Mouse (Mus musculus) lung, embryonic 15.5 days (tissue): ENCODE data around the gene Krt86. TPM values are rescaled to one million over a fixed set of nuclear protein-coding genes. Genes with fewer than 3 reads are reported as not detected.
"Not testable (repeated sequence)": the region's sequence is repeated elsewhere in the genome, so short reads cannot be mapped to it uniquely, and the experiment has no call there.

Source experiments
- ATAC-seq: fragments of 200-750 bp; cut with Nextera tagmentation; 2 replicates; pipeline ENCODE4 v1.8.0; 2017; ENCODE audit warnings: moderate number of reproducible peaks, borderline replicate concordance; ENCODE audit not compliant: low FRiP score, low TSS enrichment; ENCODE audit errors: extremely low read depth
- H3K27ac ChIP-seq: fragments of 300-500 bp; sonication (generic); 2 replicates; pipeline ENCODE4 v1.5.1; 2015; ENCODE audit warnings: moderate library complexity, mild to moderate bottlenecking, inconsistent platforms
- H3K27me3 ChIP-seq: fragments of 300-500 bp; sonication (generic); 2 replicates; pipeline ENCODE4 v1.6.1; 2015; ENCODE audit warnings: inconsistent platforms
- H3K36me3 ChIP-seq: fragments of 300-500 bp; sonication (generic); 2 replicates; pipeline ENCODE4 v1.6.1; 2015; ENCODE audit warnings: inconsistent platforms
- H3K4me1 ChIP-seq: fragments of 300-500 bp; sonication (generic); 2 replicates; pipeline ENCODE4 v1.6.1; 2015; ENCODE audit warnings: inconsistent platforms
- H3K4me2 ChIP-seq: fragments of 300-500 bp; sonication (generic); 2 replicates; pipeline ENCODE4 v1.6.1; 2015; ENCODE audit warnings: inconsistent platforms, mild to moderate bottlenecking, moderate library complexity
- H3K4me3 ChIP-seq: fragments of 300-500 bp; sonication (generic); 2 replicates; pipeline ENCODE4 v1.5.1; 2015; ENCODE audit warnings: mild to moderate bottlenecking, inconsistent platforms
- H3K9ac ChIP-seq: fragments of 300-500 bp; sonication (generic); 2 replicates; pipeline ENCODE4 v1.6.1; 2015; ENCODE audit warnings: inconsistent platforms
- H3K9me3 ChIP-seq: fragments of 300-500 bp; sonication (generic); 2 replicates; pipeline ENCODE4 v1.6.1; 2016; ENCODE audit warnings: inconsistent platforms
- WGBS: fragments of 180-500 bp; shearing (Covaris S2); methylation state at CpG from one replicate; pipeline ENCODE4 v1.1.7; 2015; 5-methylcytosine and 5-hydroxymethylcytosine counted together
- polyA plus RNA-seq: library from polyadenylated mRNA; unstranded; fragments of >200 nt; fragmentation: Nextera tagmentation; extraction: Ambion mirVana; gene quantifications from 2 replicates; pipeline ENCODE4 v1.2.1, GENCODE M21; 2015

Krt86 gene
- polyA plus RNA-seq, 1 experiment from 2014 or later, result not detected

- no peak overlapping the region for H3K4me3 ChIP-seq
- peaks cover 5% of the 10 kb centered on the region for H3K4me1 ChIP-seq
- 69% methylated on average over 1 of the region's 1 CpGs for WGBS
- no peak overlapping the region for H3K9ac ChIP-seq
- no peaks in the 10 kb centered on the region for H3K9me3 ChIP-seq
- ATAC-seq, result no peak
- H3K4me2 ChIP-seq, result no peak overlapping the region
- no peaks in the 10 kb centered on the region for H3K27me3 ChIP-seq
- no peak overlapping the region for H3K27ac ChIP-seq
- no peaks in the 10 kb centered on the region for H3K36me3 ChIP-seq
Observed at GRCm38 (mm10) chr15:101494203-101494602, 20.9 kb downstream of the Krt86 start.

GRCm38 (mm10) chr15:101495266-101495665 lies 22.0 kb downstream of the Krt86 start:
- 76% methylated on average over 8 of the region's 8 CpGs for WGBS

GRCm38 (mm10) chr15:101497181-101497580 lies 23.9 kb downstream of the Krt86 start:
- 60% methylated on average over 2 of the region's 2 CpGs for WGBS
- no peak overlapping the region for H3K9ac ChIP-seq

More at GRCm38 (mm10) chr15:101495266-101495665, 22.0 kb downstream of the Krt86 start:
- Histone ChIP-seq H3K4me2 (no peak overlapping the region), H3K9ac (no peak overlapping the region), H3K27me3 (no peaks in the 10 kb centered on the region), H3K36me3 (no peaks in the 10 kb centered on the region), H3K4me1 (peaks cover 5% of the 10 kb centered on the region), H3K4me3 (no peak overlapping the region), H3K9me3 (no peaks in the 10 kb centered on the region), H3K27ac (no peak overlapping the region)
- no peak for ATAC-seq

DNA sequence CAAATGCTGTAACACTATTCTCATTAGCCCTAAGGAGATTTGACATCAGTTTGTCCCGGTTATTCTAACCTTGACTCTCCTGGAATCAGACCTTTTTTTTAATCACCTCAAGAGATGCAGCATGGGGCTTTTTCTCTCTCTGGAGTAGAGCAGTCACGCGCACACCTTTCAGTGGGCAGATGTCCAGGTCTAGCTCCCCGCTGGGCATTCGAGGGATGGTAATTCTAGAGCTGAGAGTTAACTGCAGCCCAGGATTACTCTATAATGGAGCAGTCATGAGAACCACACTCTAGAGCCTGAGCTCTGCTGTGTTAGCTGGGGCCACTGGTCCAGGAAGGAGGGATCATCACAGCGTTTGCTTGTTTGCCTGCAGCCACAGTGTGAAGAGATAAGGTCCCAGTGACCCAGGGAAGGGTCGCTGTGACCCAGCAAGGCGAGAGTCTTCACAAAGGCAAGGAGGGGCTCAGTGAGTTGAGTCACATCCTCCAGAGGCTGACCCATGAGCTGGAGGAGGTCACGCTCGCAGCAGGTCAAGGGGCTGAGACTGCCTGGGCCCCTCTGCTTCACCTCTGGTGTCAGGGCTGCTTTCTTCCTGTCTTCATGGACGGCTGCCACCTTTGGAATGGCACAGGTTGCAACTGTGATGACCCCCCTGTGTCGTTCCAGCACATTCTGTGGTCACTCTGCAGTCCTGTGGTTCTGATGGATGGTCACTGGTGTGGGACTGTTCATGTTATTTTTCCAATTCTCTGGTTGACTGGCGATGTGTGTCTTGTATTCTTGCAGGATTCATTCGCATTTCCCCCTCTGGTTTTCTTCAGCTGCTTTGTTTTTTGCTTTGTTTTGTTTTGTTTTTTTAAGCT lies 33.8 kb downstream of the Krt86 start:
- H3K9ac ChIP-seq, result no peak overlapping the region
- no peaks in the 10 kb centered on the region; the same call in 1 of the 2 replicates for H3K27me3 ChIP-seq
- no peak overlapping the region for H3K27ac ChIP-seq
- no peak overlapping the region for H3K4me2 ChIP-seq
- no peaks in the 10 kb centered on the region for H3K4me1 ChIP-seq
- no peak for ATAC-seq
- H3K9me3 ChIP-seq, result no peaks in the 10 kb centered on the region
- no peak overlapping the region for H3K4me3 ChIP-seq
- 41% methylated on average over 14 of the region's 14 CpGs for WGBS
- no peaks in the 10 kb centered on the region for H3K36me3 ChIP-seq

More at GRCm38 (mm10) chr15:101497181-101497580, 23.9 kb downstream of the Krt86 start:
- H3K9me3 ChIP-seq, result no peaks in the 10 kb centered on the region
- no peaks in the 10 kb centered on the region for H3K27me3 ChIP-seq
- H3K36me3 ChIP-seq, result no peaks in the 10 kb centered on the region
- H3K27ac ChIP-seq, result no peak overlapping the region
- H3K4me1 ChIP-seq, result no peaks in the 10 kb centered on the region
- no peak overlapping the region for H3K4me2 ChIP-seq
- ATAC-seq, result no peak
- H3K4me3 ChIP-seq, result no peak overlapping the region

DNA sequence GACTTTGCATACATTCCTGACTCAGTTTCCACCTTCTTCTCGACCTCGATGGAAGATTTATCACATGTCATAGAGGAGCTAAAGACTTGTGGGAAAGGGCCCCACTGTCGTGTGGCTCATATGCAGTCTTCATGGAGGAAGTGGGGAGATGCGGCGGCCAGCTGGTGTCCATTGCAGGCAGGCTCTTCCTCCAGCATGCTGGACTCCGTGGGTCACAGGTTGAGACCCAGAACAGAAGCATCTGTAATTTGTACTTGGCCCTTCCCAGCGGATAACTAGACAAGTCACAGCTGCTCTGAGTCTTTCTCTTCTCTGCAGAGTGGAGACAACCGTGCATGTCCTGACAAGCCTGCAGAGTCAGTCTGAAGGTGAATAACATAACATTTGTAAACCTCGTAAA lies 35.0 kb downstream of the Krt86 start:
- no peaks in the 10 kb centered on the region; the same call in 1 of the 2 replicates for H3K27me3 ChIP-seq
- no peaks in the 10 kb centered on the region for H3K36me3 ChIP-seq
- WGBS, result 42% methylated on average over 9 of the region's 9 CpGs
- ATAC-seq, result no peak
- no peak overlapping the region for H3K27ac ChIP-seq
- H3K4me3 ChIP-seq, result no peak overlapping the region
- no peaks in the 10 kb centered on the region for H3K4me1 ChIP-seq
- H3K9ac ChIP-seq, result no peak overlapping the region
- no peaks in the 10 kb centered on the region for H3K9me3 ChIP-seq
- H3K4me2 ChIP-seq, result no peak overlapping the region

GRCm38 (mm10) chr15:101517161-101517560 lies 43.9 kb downstream of the Krt86 start, which contains the start of gene Gm49425:
TSS of gene Gm49425 (minus strand) at chr15:101517261.
- H3K9me3 ChIP-seq, H3K27me3 ChIP-seq, ATAC-seq, H3K9ac ChIP-seq, H3K4me3 ChIP-seq, H3K36me3 ChIP-seq, H3K27ac ChIP-seq, H3K4me1 ChIP-seq, H3K4me2 ChIP-seq: not testable (repeated sequence)
- 63% methylated on average over 2 of the region's 2 CpGs for WGBS

- peaks cover 4% of the 10 kb centered on the region; the same call in 1 of the 2 replicates for H3K27me3 ChIP-seq
Observed at GRCm38 (mm10) chr15:101519792-101520191, 46.5 kb downstream of the Krt86 start.

GRCm38 (mm10) chr15:101522556-101523232 lies 49.4 kb downstream of the Krt86 start:
- no peak overlapping the region for H3K27ac ChIP-seq
- no peak overlapping the region for H3K4me3 ChIP-seq
- peaks cover 4% of the 10 kb centered on the region; the same call in 1 of the 2 replicates for H3K27me3 ChIP-seq
- no peaks in the 10 kb centered on the region for H3K36me3 ChIP-seq
- H3K9ac ChIP-seq, result no peak overlapping the region
- 65% methylated on average over 4 of the region's 4 CpGs for WGBS
- ATAC-seq, result no peak
- H3K4me1 ChIP-seq, result no peaks in the 10 kb centered on the region
- no peak overlapping the region for H3K4me2 ChIP-seq
- no peaks in the 10 kb centered on the region for H3K9me3 ChIP-seq

More at GRCm38 (mm10) chr15:101519792-101520191, 46.5 kb downstream of the Krt86 start:
- Histone ChIP-seq H3K4me2 (no peak overlapping the region), H3K27ac (no peak overlapping the region), H3K4me1 (no peaks in the 10 kb centered on the region), H3K9ac (no peak overlapping the region), H3K36me3 (no peaks in the 10 kb centered on the region), H3K4me3 (no peak overlapping the region), H3K9me3 (no peaks in the 10 kb centered on the region)
- WGBS, result 22% methylated on average over 2 of the region's 2 CpGs
- ATAC-seq, result no peak

Other genes starting within 250 kb of the Krt86 start
- 6.9 and 7.9 TPM in 2 replicates for gene Grasp, start 249.3 kb upstream of the Krt86 start, polyA plus RNA-seq
- gene Nr4a1, start 219.2 kb upstream of the Krt86 start, polyA plus RNA-seq, result 9.2 and 9.9 TPM in 2 replicates
- gene Atg101, start 189.2 kb upstream of the Krt86 start, polyA plus RNA-seq, result 74.5 and 76.8 TPM in 2 replicates
- 48.1 and 50.0 TPM in 2 replicates for gene 6030408B16Rik, start 180.3 kb upstream of the Krt86 start, polyA plus RNA-seq
- 1.7 and 2.0 TPM in 2 replicates for gene Krt80, start 103.3 kb upstream of the Krt86 start, polyA plus RNA-seq
- 152 and 158 TPM in 2 replicates for gene Krt7, start 62.4 kb upstream of the Krt86 start, polyA plus RNA-seq
- 0.38 and 0.39 TPM in 2 replicates for gene Krt87, start 34.7 kb upstream of the Krt86 start, polyA plus RNA-seq
- gene Krt88, start 25.7 kb upstream of the Krt86 start, polyA plus RNA-seq, result not detected in 2 replicates
- not detected in 2 replicates for gene Krt81, start 9.7 kb upstream of the Krt86 start, polyA plus RNA-seq
- 0.13 TPM in 1 of 2 replicates, not detected in the other for gene Krt83, start 18.0 kb downstream of the Krt86 start, polyA plus RNA-seq
- gene Gm49425, start 43.8 kb downstream of the Krt86 start, polyA plus RNA-seq, result not detected in 2 replicates
- gene Krt84, start 59.3 kb downstream of the Krt86 start, polyA plus RNA-seq, result not detected in 2 replicates
- gene Krt82, start 77.2 kb downstream of the Krt86 start, polyA plus RNA-seq, result not detected in 2 replicates
- 0.05 TPM in 1 of 2 replicates, not detected in the other for gene Krt90, start 89.5 kb downstream of the Krt86 start, polyA plus RNA-seq
- 0.05 and 0.14 TPM in 2 replicates for gene Krt75, start 100.4 kb downstream of the Krt86 start, polyA plus RNA-seq
- not detected in 2 replicates for gene Gm5414, start 154.7 kb downstream of the Krt86 start, polyA plus RNA-seq
- not detected in 2 replicates for gene Gm5478, start 173.9 kb downstream of the Krt86 start, polyA plus RNA-seq
- gene Krt6b, start 206.8 kb downstream of the Krt86 start, polyA plus RNA-seq, result not detected in 2 replicates
- 0.39 and 1.5 TPM in 2 replicates for gene Krt6a, start 220.8 kb downstream of the Krt86 start, polyA plus RNA-seq
- gene Krt5, start 239.4 kb downstream of the Krt86 start, polyA plus RNA-seq, result 4.7 and 11.1 TPM in 2 replicates